ENCODE assay signal across 7 mouse cellular contexts in genomic region chr8:77518201-77519115, GRCm38 (mm10). TPM values are rescaled to one million over a fixed set of nuclear protein-coding genes. Genes with fewer than 3 reads are reported as not detected.
DNase-seq lines count a peak whose midpoint lies in the region; ATAC-seq and TF ChIP-seq lines count a peak whose summit lies in the region.

No protein-coding gene starts in this region.

- 0 out of 2 replicates have a peak, but pooled peaks cover 2% of the 10 kb centered on the region for H3K27me3 ChIP-seq in neural tube, embryonic 11.5 days (ENCODE audit: control insufficient read depth, insufficient read depth, low read length)
- H3K27me3 ChIP-seq in embryonic facial prominence, embryonic 11.5 days (ENCODE audit: control insufficient read depth, insufficient read depth, low read length) = no peaks in the 10 kb centered on the region
- H3K27me3 ChIP-seq in hindbrain, embryonic 13.5 days = peaks cover 34% of the 10 kb centered on the region
- H3K27me3 ChIP-seq in liver, postnatal 0 days (ENCODE audit: insufficient read depth, low read length) = no peaks in the 10 kb centered on the region

- no peak for TF ChIP-seq CTCF in liver, postnatal 0 days (IDR thresholded peaks at IDR 0.05; ENCODE audit: low read depth)

- H3K9me3 ChIP-seq in neural tube, embryonic 11.5 days (ENCODE audit: control insufficient read depth, low read length) = no peaks in the 10 kb centered on the region
- no peaks in the 10 kb centered on the region for H3K9me3 ChIP-seq in embryonic facial prominence, embryonic 11.5 days (replicated peaks; ENCODE audit: control insufficient read depth, low read length)
- H3K9me3 ChIP-seq in hindbrain, embryonic 13.5 days = no peaks in the 10 kb centered on the region
- no peaks in the 10 kb centered on the region for H3K9me3 ChIP-seq in liver, postnatal 0 days (ENCODE audit: low read length)

- peak overlapping the region; percentile 71 for H3K4me3 ChIP-seq in neural tube, embryonic 11.5 days (ENCODE audit: low read depth, low read length)
- H3K4me3 ChIP-seq in embryonic facial prominence, embryonic 11.5 days (ENCODE audit: low read depth, low read length) = peak overlapping the region; percentile 56
- peak overlapping the region; percentile 56 for H3K4me3 ChIP-seq in hindbrain, embryonic 13.5 days
- H3K4me3 ChIP-seq in liver, postnatal 0 days (ENCODE audit: low read depth, low read length) = peak overlapping the region; percentile 71

- DNase-seq in neural tube, embryonic 11.5 days (ENCODE audit: low spot score) = no peak
- no peak for DNase-seq in neural tube, embryonic 10.5 days (ENCODE audit: extremely low spot score, low spot score)
- no peak for DNase-seq in embryonic facial prominence, embryonic 11.5 days (ENCODE audit: low spot score)
- no peak for DNase-seq in liver, postnatal 0 days
- DNase-seq in cerebellum, adult 18-20 months = no peak
- DNase-seq in layer of hippocampus, postnatal 36 days = no peak

- ATAC-seq in neural tube, embryonic 11.5 days (ENCODE audit: insufficient read depth, low FRiP score, low TSS enrichment) = peak; percentile 52
- ATAC-seq in embryonic facial prominence, embryonic 11.5 days (replicated peaks; ENCODE audit: insufficient number of reproducible peaks, low FRiP score, low TSS enrichment, low read depth) = peak; percentile 27
- peak; percentile 72 for ATAC-seq in hindbrain, embryonic 13.5 days (ENCODE audit: low FRiP score)
- ATAC-seq in liver, postnatal 0 days = peak; percentile 62

- TF ChIP-seq EP300 in liver, postnatal 0 days (IDR thresholded peaks at IDR 0.05; ENCODE audit: low read depth) = no peak

- WGBS in neural tube, embryonic 11.5 days = 4% methylated on average over 33 of the region's 33 CpGs
- WGBS in embryonic facial prominence, embryonic 11.5 days = 7% methylated on average over 33 of the region's 33 CpGs
- WGBS in hindbrain, embryonic 13.5 days = 9% methylated on average over 33 of the region's 33 CpGs
- WGBS in liver, postnatal 0 days (ENCODE audit: insufficient replicate concordance) = 6% methylated on average over 33 of the region's 33 CpGs

- no peaks in the 10 kb centered on the region for H3K36me3 ChIP-seq in neural tube, embryonic 11.5 days (ENCODE audit: control insufficient read depth, insufficient read depth, low read length)
- no peaks in the 10 kb centered on the region for H3K36me3 ChIP-seq in embryonic facial prominence, embryonic 11.5 days (replicated peaks; ENCODE audit: control insufficient read depth, insufficient read depth, low read depth, low read length)
- H3K36me3 ChIP-seq in hindbrain, embryonic 13.5 days = no peaks in the 10 kb centered on the region
- H3K36me3 ChIP-seq in liver, postnatal 0 days (replicated peaks; ENCODE audit: insufficient read depth, low read length) = no peaks in the 10 kb centered on the region

- H3K4me2 ChIP-seq in neural tube, embryonic 11.5 days (ENCODE audit: low read depth) = peak overlapping the region; percentile 77
- peak overlapping the region; percentile 77 for H3K4me2 ChIP-seq in embryonic facial prominence, embryonic 11.5 days (ENCODE audit: low read depth, low read length)
- peak overlapping the region; percentile 95 for H3K4me2 ChIP-seq in hindbrain, embryonic 13.5 days
- H3K4me2 ChIP-seq in liver, postnatal 0 days (ENCODE audit: low read depth, low read length) = peak overlapping the region; percentile 88

- peak overlapping the region; percentile 59 for H3K9ac ChIP-seq in neural tube, embryonic 11.5 days (ENCODE audit: low read length)
- peak overlapping the region; percentile 77 for H3K9ac ChIP-seq in embryonic facial prominence, embryonic 11.5 days (replicated peaks; ENCODE audit: low read length)
- peak overlapping the region; percentile 76 for H3K9ac ChIP-seq in hindbrain, embryonic 13.5 days
- H3K9ac ChIP-seq in liver, postnatal 0 days (replicated peaks) = peak overlapping the region; percentile 77

- H3K4me1 ChIP-seq in neural tube, embryonic 11.5 days (ENCODE audit: control insufficient read depth, insufficient read depth, low read length) = peaks cover 13% of the 10 kb centered on the region; the same call in 1 of the 2 replicates
- H3K4me1 ChIP-seq in embryonic facial prominence, embryonic 11.5 days (ENCODE audit: control insufficient read depth, insufficient read depth, low read length) = peaks cover 3% of the 10 kb centered on the region; the same call in 1 of the 2 replicates
- peaks cover 15% of the 10 kb centered on the region for H3K4me1 ChIP-seq in hindbrain, embryonic 13.5 days (replicated peaks)
- peaks cover 18% of the 10 kb centered on the region for H3K4me1 ChIP-seq in liver, postnatal 0 days (ENCODE audit: insufficient read depth)

- H3K27ac ChIP-seq in neural tube, embryonic 11.5 days (ENCODE audit: low read depth, low read length) = no peak overlapping the region
- peak overlapping the region; percentile 22; the same call in 1 of the 2 replicates for H3K27ac ChIP-seq in embryonic facial prominence, embryonic 11.5 days (replicated peaks; ENCODE audit: low read depth, low read length)
- H3K27ac ChIP-seq in hindbrain, embryonic 13.5 days = no peak overlapping the region
- H3K27ac ChIP-seq in liver, postnatal 0 days (ENCODE audit: low read depth) = 0 out of 2 replicates have a peak overlapping the region, but pooled peaks have one; percentile 77

RNA-seq across cellular contexts. Expression of gene Arhgap10, which starts 0.7 kb away (rescaled TPM):
- 14.8 and 16.6 TPM in 2 replicates for polyA plus RNA-seq in neural tube, embryonic 11.5 days (2014; fragmentation: Nextera tagmentation; extraction: Ambion mirVana)
- polyA plus RNA-seq in embryonic facial prominence, embryonic 11.5 days (2014; fragmentation: Nextera tagmentation; extraction: Ambion mirVana) = 23.0 and 26.3 TPM in 2 replicates
- polyA plus RNA-seq in hindbrain, embryonic 13.5 days (2015; fragmentation: Nextera tagmentation; extraction: Ambion mirVana) = 5.0 and 6.3 TPM in 2 replicates
- 3.9 and 4.1 TPM in 2 replicates for polyA plus RNA-seq in liver, postnatal 0 days (2015; fragmentation: Nextera tagmentation; extraction: Ambion mirVana)
- 1 to 10 TPM; 7.8 to 8.9 TPM for total RNA-seq in layer of hippocampus, postnatal 36 days (2021)

RNA-seq across cellular contexts. Expression of gene Prmt9, which starts 30.7 kb away (rescaled TPM):
- polyA plus RNA-seq in neural tube, embryonic 11.5 days (2014; fragmentation: Nextera tagmentation; extraction: Ambion mirVana) = 22.5 and 22.7 TPM in 2 replicates
- 22.9 and 26.0 TPM in 2 replicates for polyA plus RNA-seq in embryonic facial prominence, embryonic 11.5 days (2014; fragmentation: Nextera tagmentation; extraction: Ambion mirVana)
- 25.6 and 26.0 TPM in 2 replicates for polyA plus RNA-seq in hindbrain, embryonic 13.5 days (2015; fragmentation: Nextera tagmentation; extraction: Ambion mirVana)
- 5.7 and 6.3 TPM in 2 replicates for polyA plus RNA-seq in liver, postnatal 0 days (2015; fragmentation: Nextera tagmentation; extraction: Ambion mirVana)
- 10 to 100 TPM; 19.3 to 19.9 TPM for total RNA-seq in layer of hippocampus, postnatal 36 days (2021)

Comparison
In these comparisons a context has a peak if more than half of its experiments do, and no peak if none do; other contexts are left out.
1. H3K27ac ChIP-seq: peak in embryonic facial prominence, embryonic 11.5 days (single experiment) and liver, postnatal 0 days (single experiment); none in neural tube, embryonic 11.5 days (single experiment) and hindbrain, embryonic 13.5 days (single experiment).
2. Peak in every context shown above with its lines, with median percentiles within 50 percentile points of each other: ATAC-seq, H3K4me2 ChIP-seq, H3K4me3 ChIP-seq and H3K9ac ChIP-seq.